Mouse (Mus musculus) forelimb bud, embryonic 11.5 days (tissue): ENCODE measurements at regions not wholly inside any gene's neighbourhood (a gene's known extent, or its start where the extent isn't known, plus 50 kb on each side); places are given as distances from the start of the nearest gene placed in this dataset.

Experiments used
- DNase-seq: peaks from one replicate; pipeline ENCODE4 v3.0.0-alpha.2; 2012; ENCODE audit warnings: low read depth, low spot score

DNA sequence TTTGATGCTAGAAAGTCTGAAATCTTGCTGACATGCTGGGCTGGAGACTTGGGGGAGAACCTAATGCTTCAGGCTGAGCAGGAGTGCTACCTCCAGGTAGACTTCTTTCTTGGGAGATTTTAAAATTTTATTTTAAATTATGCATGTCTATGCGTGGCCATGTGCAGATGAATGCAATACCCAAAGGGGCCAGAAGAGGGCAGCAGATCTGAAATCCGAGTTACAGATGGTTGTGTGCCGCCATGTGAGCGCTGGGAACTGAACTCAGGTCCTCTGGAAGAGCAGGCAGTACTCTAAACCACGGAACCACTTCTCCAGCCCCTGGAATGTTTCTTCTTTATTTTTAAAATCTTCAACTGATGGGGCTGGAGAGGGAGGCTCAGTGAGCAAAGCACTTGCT is 135.8 kb downstream of the Slc4a3 start:
- no peak for DNase-seq

DNA sequence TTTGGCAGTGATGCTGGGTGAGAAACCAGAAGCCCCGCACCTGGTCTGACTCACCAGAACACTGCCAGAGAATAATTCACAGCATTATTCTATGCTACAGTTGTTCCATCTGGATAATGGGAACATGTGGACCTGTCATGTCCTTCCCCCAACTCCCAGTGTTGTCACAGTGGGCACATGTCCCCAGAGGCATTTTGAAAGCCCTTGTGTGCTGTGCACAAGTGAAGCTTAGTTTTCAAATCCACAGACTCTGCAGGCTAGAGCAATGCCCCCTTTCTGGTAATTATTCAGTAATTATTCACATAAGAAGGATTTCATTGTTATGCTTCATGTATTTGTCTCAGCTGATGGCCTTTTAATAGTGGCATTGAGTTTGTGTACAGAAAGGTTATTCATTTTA is 146.7 kb downstream of the Slc4a3 start:
- no peak for DNase-seq

- DNase-seq, result peak; percentile 41
These were observed 147.3 kb downstream of the Slc4a3 start for GRCm38 (mm10) chr1:75693231-75693914.

- no peak for DNase-seq
These were observed 159.0 kb downstream of the Slc4a3 start for GRCm38 (mm10) chr1:75704832-75705650.

DNA sequence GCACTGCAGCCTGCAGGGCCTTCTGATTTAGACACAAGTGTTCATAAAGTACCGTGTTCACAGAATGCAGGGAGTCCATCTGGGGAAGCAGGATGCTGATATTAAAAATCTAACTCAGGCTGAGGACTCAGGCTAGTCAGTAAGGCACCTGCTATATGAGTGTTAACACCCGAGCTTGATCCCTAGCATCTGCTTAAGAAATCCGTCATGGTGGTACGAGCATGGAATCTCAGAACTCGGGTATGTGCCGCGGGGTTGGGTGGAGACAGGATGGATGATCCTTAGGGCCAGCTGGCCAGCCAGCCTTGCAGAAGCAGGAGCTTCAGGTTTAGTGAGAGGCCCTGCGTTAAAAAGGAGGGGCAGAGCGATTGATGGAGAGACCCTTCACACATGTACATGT is 160.1 kb downstream of the Slc4a3 start:
- peak; percentile 21 for DNase-seq

DNA sequence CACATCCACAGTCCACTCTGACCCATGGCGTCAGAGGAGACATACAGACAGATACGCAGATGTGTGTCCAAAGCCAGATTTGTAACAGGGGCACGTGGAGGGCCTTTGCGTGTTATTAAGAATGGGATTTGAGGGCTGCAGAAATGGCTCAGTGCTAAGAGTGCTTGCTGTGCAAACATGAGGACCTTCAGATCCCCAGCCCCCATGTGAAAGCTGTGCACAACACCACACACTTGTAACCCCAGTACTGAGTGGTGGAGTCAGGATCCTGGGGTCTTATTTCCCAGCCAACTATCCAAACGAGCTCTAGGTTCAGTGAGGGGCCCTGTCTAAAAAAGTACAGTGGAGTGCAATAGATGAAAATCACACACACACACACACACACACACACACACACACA is 177.4 kb downstream of the Slc4a3 start:
- no peak for DNase-seq

DNA sequence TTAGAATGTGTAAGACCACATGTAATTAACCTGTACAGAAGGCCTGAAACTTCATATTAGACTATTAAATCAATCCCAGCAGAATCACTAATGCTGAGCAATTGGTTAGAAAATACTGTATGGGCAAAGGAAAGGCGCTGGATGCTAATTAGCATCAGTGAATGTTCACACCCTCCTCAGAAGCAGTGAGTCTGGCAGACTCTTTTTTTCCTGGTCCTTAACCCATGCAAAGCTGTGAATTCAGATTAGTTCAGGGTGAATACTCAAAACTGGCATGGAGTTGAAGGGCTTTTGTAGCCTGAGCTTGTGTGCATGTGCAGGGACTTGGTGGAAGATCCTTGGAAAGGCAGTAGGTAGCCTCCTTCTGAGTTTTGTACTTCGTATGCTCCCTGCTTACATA is 179.3 kb downstream of the Slc4a3 start:
- no peak for DNase-seq

DNA sequence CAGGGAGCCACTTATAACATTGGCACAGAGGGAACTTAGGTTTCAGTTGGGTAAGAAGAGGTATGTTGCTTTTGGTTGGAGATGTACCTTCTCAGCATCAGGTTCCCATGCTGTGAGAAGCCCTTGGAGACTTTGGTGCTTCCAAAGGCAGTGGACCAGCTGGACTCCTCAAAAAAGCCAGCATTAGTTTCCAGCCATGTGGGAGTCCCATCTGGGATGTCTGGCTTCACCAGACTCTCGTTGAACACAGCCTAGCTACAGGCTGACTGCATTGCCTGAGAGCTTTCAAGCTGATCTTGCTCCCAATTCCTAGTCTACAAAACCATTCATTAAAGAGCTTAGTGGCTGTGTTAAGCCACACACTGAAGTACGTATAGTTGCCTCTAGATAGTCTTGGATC is 182.8 kb downstream of the Slc4a3 start:
- no peak for DNase-seq

GRCm38 (mm10) chr1:75733791-75734190 is 187.7 kb downstream of the Slc4a3 start:
- no peak for DNase-seq

- DNase-seq, result no peak
These were observed 192.6 kb downstream of the Slc4a3 start for GRCm38 (mm10) chr1:75738651-75739050.

DNA sequence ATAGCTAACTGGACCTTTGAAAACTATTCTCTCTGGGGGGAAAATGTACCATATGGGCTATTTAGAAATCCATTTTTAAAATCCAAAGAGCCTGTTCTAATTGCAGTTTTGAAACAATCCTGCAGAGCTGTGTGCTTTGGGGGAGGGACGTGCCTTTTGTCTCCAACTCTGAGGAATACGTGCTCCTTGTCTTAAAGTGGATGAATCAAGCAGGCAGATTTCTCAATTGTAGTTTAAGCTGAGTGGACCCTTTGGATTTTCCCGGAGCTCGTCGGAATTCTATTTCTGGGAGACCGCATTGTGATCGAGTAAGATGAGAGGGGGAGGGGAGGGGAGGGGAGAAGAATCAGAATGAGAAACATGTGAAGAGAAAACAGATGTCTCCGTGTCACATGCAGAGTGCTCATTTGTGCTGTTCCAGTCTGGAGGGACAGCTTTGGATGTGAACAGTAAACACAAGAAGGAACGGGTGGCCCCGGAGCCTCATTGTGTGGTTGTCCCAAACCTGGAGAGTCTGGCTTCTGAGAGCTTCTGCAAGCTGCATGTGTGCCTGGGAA is 203.7 kb downstream of the Slc4a3 start:
- no peak for DNase-seq

GRCm38 (mm10) chr1:75772131-75772530 is 226.1 kb downstream of the Slc4a3 start:
- DNase-seq, result no peak

- peak; percentile 74 for DNase-seq
These were observed 226.9 kb downstream of the Slc4a3 start for GRCm38 (mm10) chr1:75773014-75773413.

GRCm38 (mm10) chr1:75778889-75779288 is 232.8 kb downstream of the Slc4a3 start:
- DNase-seq, result no peak

- DNase-seq, result no peak
These were observed 237.1 kb downstream of the Slc4a3 start for GRCm38 (mm10) chr1:75783206-75783605.

DNA sequence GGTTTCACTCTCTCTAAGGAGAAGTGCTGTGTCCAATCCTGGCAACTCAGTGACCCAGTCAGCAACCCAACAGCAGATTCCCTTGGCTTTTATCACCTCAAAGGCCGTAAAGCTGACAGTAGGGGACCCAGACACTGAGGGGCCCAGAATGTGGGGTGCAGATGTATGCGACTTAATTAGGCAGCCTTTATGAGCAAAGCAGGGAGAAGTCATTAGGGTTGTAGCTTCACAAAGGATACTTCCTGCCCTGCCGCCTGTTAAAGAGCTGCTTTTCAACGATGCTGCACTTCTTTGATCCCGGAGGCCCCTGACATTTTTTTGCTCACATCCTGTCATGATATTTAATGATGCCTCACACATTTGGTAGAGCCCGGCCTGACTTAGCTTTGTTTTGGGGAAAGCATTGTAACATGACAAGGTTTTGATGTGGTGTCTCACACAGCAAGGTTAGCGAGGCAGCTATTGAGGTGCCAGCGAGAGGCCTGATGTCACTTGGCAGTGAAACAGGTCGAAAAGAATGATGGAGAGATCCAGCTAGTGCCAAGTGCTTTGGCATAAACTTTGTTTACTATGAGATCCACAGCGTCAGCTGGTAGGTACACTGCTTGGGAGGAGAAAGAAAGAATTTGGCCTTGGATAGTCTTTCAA is 240.2 kb downstream of the Slc4a3 start:
- DNase-seq, result peak; percentile 66

- no peak for DNase-seq
These were observed 245.4 kb downstream of the Slc4a3 start for GRCm38 (mm10) chr1:75791509-75791908.

DNA sequence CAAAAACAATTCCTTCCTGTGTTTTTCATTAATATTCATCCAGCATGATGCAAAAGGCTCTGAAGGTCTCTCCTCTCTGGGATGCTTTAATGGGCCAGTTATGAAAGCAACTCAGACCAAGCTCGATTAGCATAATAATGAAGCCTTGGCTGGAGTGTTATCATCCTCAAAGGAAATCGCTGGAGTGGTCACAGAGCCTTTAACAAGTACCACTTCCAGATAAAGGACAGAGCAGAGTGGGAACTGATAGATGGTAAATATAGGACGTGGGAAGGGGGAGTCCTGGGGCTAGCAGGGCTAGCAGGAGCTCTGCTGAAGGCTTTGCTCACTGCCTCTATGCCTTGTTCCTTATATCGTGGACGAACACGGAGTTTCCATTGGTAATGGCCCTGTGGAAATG is 251.7 kb downstream of the Slc4a3 start:
- DNase-seq, result no peak

GRCm38 (mm10) chr1:75798375-75799099 is 252.5 kb downstream of the Slc4a3 start:
- no peak for DNase-seq

DNA sequence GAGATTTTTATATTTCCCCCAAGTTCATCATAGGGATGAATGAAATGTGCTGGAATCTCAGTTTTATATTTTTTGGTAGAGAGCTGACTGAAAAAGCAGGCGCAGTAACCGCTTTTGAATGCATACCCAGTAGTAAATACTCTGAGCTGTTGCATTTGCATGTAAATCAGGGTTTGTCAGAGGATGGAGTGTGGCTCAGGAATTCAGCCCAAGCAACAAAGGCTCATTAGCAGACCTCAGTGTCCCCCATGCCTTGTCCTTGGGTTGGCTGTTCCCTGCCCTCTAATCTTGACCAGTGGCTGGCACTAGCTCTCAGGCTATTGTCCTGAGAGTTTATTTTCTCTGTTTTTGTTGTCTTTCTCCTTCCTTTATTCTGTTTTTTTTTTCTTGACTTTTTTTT is 258.4 kb downstream of the Slc4a3 start:
- no peak for DNase-seq

DNA sequence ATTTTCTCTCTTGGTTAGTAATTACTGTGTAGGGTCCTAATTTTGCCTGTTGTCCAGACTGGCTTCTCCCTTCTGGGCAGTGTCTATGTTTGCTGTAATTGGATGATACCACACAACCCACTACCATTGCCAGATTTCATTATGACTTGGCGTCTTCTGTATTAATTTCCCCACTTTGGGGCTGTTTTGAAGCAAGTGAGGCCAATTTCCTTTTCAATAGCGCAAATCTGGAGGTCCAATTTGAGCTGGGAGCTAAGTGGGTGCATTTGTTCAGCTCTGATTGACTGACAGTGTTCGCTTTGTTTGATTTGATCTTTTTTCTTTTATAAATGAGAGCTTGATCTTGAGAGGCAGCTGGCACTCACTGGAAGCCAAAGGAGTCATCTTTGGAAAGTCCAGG is 266.4 kb downstream of the Slc4a3 start:
- no peak for DNase-seq

GRCm38 (mm10) chr1:75826202-75826601 is 280.1 kb downstream of the Slc4a3 start:
- no peak for DNase-seq
